Mouse (Mus musculus) liver, embryonic 11.5 days (tissue): ENCODE results near the gene Rab3a. TPM values are rescaled to one million over a fixed set of nuclear protein-coding genes. Genes with fewer than 3 reads are reported as not detected.

ENCODE experiments used
- ATAC-seq: fragments of 200-750 bp; cut with Nextera tagmentation; replicated peaks from 2 replicates; pipeline ENCODE4 v1.8.0; 2017; ENCODE audit warnings: moderate number of reproducible peaks, mild to moderate bottlenecking, moderate TSS enrichment, moderate library complexity; ENCODE audit not compliant: low FRiP score
- DNase-seq: peaks from one replicate; pipeline ENCODE4 v3.0.0-alpha.2; 2017; ENCODE audit warnings: low spot score
- H3K27ac ChIP-seq: fragments of 300-500 bp; sonication (generic); 2 replicates; pipeline ENCODE4 v1.5.1; 2014; ENCODE audit warnings: mild to moderate bottlenecking, low read depth, low read length, control low read depth
- H3K27me3 ChIP-seq: fragments of 300-500 bp; sonication (generic); replicated peaks from 2 replicates; pipeline ENCODE4 v1.6.1; 2014; ENCODE audit warnings: low read length, mixed read lengths; ENCODE audit not compliant: control insufficient read depth, insufficient read depth
- H3K36me3 ChIP-seq: fragments of 300-500 bp; sonication (generic); 2 replicates; pipeline ENCODE4 v1.6.1; 2014; ENCODE audit warnings: mild to moderate bottlenecking, low read length, moderate library complexity, mixed read lengths; ENCODE audit not compliant: control insufficient read depth, insufficient read depth
- H3K4me1 ChIP-seq: fragments of 300-500 bp; sonication (generic); replicated peaks from 2 replicates; pipeline ENCODE4 v1.6.1; 2014; ENCODE audit warnings: low read length, mixed read lengths; ENCODE audit not compliant: control insufficient read depth, insufficient read depth
- H3K4me2 ChIP-seq: fragments of 300-500 bp; sonication (generic); 2 replicates; pipeline ENCODE4 v1.6.1; 2014; ENCODE audit warnings: mild to moderate bottlenecking, control low read depth, moderate library complexity
- H3K4me3 ChIP-seq: fragments of 300-500 bp; sonication (generic); 2 replicates; pipeline ENCODE4 v1.5.1; 2014; ENCODE audit warnings: low read depth, low read length, control low read depth
- H3K9ac ChIP-seq: fragments of 300-500 bp; sonication (generic); 2 replicates; pipeline ENCODE4 v1.6.1; 2014; ENCODE audit warnings: low read depth, low read length, control low read depth
- H3K9me3 ChIP-seq: fragments of 300-500 bp; sonication (generic); 2 replicates; pipeline ENCODE4 v1.6.1; 2016; ENCODE audit warnings: low read length, inconsistent platforms, mixed read lengths; ENCODE audit not compliant: control insufficient read depth
- WGBS: fragments of 180-500 bp; shearing (Covaris S2); extraction: QIAGEN DNeasy Blood & Tissue Kit; methylation state at CpG from one replicate; pipeline ENCODE4 v1.1.7; 2014; 5-methylcytosine and 5-hydroxymethylcytosine counted together
- polyA plus RNA-seq: library from polyadenylated mRNA; unstranded; fragments of >200 nt; fragmentation: Nextera tagmentation; extraction: Ambion mirVana; gene quantifications from 2 replicates; pipeline ENCODE4 v1.2.1, GENCODE M21; 2014

Rab3a gene
- polyA plus RNA-seq, 1 experiment from 2014 or later, result 6.3 TPM

DNA sequence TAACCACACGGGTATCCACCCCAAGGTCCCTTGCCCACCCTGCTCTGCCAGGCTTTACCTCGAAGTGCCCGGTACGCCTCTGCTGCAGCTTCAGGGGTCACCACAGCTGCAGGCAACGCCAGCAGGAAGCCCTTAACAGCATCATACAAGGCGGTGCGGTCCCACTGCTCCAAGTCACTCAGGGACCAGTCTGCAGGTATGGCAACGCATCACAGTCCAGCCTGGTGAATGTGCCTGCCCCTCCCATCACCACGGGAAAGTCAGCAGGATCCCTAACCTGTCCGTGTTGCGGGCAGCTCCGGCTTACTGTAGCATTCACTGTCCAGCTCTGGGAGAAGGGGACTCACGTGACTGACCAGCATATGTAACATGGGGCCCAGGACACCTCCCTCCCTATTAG lies 17.6 kb downstream of the Rab3a start:
- DNase-seq, result no peak
- Histone ChIP-seq H3K4me1 (peaks cover 36% of the 10 kb centered on the region), H3K9ac (no peak overlapping the region), H3K4me3 (no peak overlapping the region), H3K4me2 (no peak overlapping the region), H3K9me3 (no peaks in the 10 kb centered on the region), H3K36me3 (peaks cover 34% of the 10 kb centered on the region), H3K27ac (no peak overlapping the region), H3K27me3 (no peaks in the 10 kb centered on the region)
- 89% methylated on average over 13 of the region's 13 CpGs for WGBS
- no peak for ATAC-seq

DNA sequence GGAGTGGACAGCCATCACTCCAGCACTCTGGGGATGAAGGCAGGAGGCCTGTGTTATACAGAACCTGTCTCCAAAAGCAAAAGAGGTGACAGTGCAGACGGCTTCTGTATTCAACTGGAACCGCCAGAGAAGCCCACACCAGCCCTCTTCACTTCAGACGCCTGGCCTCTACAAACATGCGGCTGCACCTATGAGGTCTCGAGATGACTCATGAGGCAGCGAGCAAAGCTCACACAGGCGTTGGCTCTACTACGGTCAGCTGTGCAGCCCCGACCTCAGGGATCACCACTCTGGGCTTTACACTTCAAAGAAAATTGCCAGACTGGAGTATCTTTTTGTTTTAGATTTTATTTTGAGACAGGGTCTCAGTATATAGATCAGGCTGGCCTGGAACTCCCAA lies 18.4 kb downstream of the Rab3a start:
- Histone ChIP-seq H3K4me3 (no peak overlapping the region), H3K9ac (no peak overlapping the region), H3K9me3 (no peaks in the 10 kb centered on the region), H3K4me2 (no peak overlapping the region), H3K4me1 (peaks cover 34% of the 10 kb centered on the region), H3K27ac (no peak overlapping the region), H3K27me3 (no peaks in the 10 kb centered on the region), H3K36me3 (peaks cover 34% of the 10 kb centered on the region)
- no peak for ATAC-seq
- WGBS, result 93% methylated on average over 9 of the region's 9 CpGs
- no peak for DNase-seq

DNA sequence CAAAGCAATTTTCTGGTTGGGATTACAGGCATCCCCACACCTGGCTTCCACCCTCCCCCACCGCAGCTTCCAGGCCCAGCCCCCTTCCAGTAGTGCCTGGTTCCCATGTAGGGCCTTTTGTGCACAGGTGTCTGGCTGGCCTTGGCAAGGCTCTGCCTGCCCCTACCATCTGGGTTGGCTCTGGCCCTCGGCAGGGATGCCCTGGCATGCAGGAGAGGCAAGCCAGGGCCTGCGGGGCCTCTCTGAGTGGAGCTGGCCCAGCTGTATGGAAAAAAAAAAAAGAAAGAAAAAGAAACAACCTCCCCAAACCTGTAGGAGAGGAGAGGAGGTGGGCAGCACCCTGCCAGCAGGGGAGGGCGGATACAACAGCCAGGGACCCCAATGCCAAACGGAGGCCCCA lies 18.9 kb downstream of the Rab3a start:
- peaks cover 33% of the 10 kb centered on the region for H3K36me3 ChIP-seq
- H3K4me3 ChIP-seq, result no peak overlapping the region
- H3K4me2 ChIP-seq, result no peak overlapping the region
- WGBS, result 87% methylated on average over 5 of the region's 5 CpGs
- ATAC-seq, result no peak
- H3K9ac ChIP-seq, result no peak overlapping the region
- H3K9me3 ChIP-seq, result no peaks in the 10 kb centered on the region
- no peaks in the 10 kb centered on the region for H3K27me3 ChIP-seq
- DNase-seq, result no peak
- H3K4me1 ChIP-seq, result peaks cover 37% of the 10 kb centered on the region
- no peak overlapping the region for H3K27ac ChIP-seq

DNA sequence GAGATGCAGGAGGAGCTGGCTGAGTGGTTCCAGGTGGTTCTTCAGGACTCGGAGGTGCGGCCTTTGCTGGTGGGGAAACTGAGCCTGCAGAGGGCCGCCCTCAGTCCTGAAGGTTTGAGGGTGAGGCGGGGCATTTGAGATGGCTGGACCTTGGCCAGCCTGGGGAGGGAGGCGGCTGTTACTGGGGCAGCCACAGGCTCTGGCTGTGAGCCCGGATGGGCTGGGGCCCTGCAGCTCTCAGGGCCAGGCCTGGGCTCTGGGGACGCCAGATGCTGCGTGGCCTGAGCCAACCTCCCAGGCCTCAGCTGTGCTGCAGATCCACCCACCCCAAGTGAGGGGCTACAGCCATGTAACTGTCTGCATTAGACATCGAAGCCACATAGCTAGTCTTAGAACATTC lies 19.4 kb downstream of the Rab3a start:
- Histone ChIP-seq H3K4me3 (no peak overlapping the region), H3K9me3 (no peaks in the 10 kb centered on the region), H3K4me1 (peaks cover 35% of the 10 kb centered on the region), H3K27me3 (no peaks in the 10 kb centered on the region), H3K4me2 (no peak overlapping the region), H3K36me3 (peaks cover 32% of the 10 kb centered on the region), H3K9ac (0 out of 2 replicates have a peak overlapping the region, but pooled peaks have one; percentile 8), H3K27ac (no peak overlapping the region)
- no peak for DNase-seq
- WGBS, result 83% methylated on average over 9 of the region's 9 CpGs
- no peak for ATAC-seq

DNA sequence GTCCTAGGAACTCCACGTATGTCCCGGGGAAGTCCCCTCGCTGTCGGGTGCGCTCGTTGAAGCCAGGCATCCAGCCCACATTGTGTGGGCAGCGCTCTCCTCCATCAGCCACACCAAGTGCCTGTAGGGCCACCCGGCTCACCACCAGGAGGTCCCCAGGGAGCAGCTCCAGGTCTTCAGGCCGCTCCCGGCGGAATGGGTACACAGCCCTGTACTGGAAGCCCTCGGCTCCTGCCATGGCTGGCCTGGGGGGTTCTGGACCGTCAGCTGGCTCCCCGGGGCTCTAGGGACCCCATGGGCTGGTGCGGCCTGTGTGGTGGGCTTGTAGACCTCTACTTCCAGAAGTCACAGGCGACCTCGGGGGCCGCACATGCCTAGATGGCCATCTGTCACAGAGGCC lies 20.3 kb downstream of the Rab3a start:
- Histone ChIP-seq H3K4me2 (peak overlapping the region; percentile 99), H3K27me3 (no peaks in the 10 kb centered on the region), H3K9ac (peak overlapping the region; percentile 99; the same call in 1 of the 2 replicates), H3K4me1 (peaks cover 29% of the 10 kb centered on the region), H3K4me3 (no peak overlapping the region), H3K36me3 (peaks cover 34% of the 10 kb centered on the region), H3K27ac (no peak overlapping the region), H3K9me3 (no peaks in the 10 kb centered on the region)
- no peak for ATAC-seq
- WGBS, result 94% methylated on average over 18 of the region's 18 CpGs
- DNase-seq, result no peak

DNA sequence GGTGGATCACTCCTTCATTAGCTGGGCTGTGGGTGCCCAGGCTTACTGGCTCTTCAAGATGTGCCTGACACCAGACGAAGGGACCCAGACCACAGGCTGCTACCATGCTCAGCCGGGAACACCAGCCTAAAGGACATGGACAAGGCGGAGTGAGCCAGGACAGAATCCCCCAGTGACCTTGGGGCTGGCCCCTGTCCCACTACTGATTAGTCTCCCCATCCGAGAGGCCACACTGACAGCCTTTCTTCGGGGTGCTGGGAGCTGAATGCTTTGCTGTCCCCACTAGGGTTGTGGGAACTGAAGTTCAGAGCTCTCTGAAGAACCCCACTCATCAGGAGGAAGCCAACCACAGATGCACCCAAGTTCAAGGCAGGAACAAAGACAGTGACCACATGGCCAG lies 20.7 kb downstream of the Rab3a start:
- Histone ChIP-seq H3K27ac (no peak overlapping the region), H3K4me3 (peak overlapping the region; percentile 90), H3K27me3 (no peaks in the 10 kb centered on the region), H3K36me3 (peaks cover 36% of the 10 kb centered on the region), H3K9me3 (no peaks in the 10 kb centered on the region), H3K4me2 (peak overlapping the region; percentile 99), H3K9ac (peak overlapping the region; percentile 99), H3K4me1 (peaks cover 26% of the 10 kb centered on the region)
- DNase-seq (no peak), ATAC-seq (no peak)
- WGBS, result 91% methylated on average over 5 of the region's 5 CpGs

DNA sequence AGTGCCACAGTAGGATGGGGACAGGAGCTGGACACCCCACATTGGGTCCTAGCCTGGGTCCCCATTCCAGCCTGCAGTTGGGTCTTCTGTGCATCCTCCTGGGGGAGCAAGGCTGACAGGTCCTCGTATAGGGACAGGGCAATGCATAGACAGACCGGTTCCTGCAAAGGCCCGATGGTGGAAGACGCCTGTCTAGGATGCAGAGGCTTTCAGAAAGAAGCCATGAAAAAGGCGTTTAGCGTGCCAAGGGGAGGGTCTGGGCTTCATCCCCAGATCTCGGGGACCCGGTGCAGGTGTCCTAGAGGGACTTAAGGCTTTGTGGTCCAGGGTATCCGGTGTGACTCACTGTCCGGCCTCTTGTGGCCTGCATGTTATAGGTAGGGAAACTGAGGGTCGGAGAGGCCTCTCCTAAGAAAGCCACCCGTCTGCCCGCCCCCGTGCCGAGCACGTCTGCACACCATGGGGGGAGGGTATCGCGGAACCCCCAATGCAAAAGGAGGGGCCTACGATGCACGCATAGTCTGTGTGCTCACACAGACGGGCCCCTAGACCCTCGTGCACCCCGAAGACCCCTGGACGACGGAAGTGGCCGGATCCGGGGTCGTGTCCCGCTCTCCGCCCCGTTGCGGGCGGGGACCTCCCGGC lies 21.5 kb downstream of the Rab3a start:
- Histone ChIP-seq H3K9ac (peak overlapping the region; percentile 99), H3K4me1 (peaks cover 23% of the 10 kb centered on the region), H3K9me3 (no peaks in the 10 kb centered on the region), H3K4me2 (peak overlapping the region; percentile 99), H3K27ac (peak overlapping the region; percentile 99), H3K4me3 (peak overlapping the region; percentile 90), H3K36me3 (peaks cover 41% of the 10 kb centered on the region), H3K27me3 (no peaks in the 10 kb centered on the region)
- ATAC-seq, result peak; percentile 2; the same call in 1 of the 2 replicates
- 5% methylated on average over 33 of the region's 34 CpGs for WGBS
- DNase-seq, result peak; percentile 61

DNA sequence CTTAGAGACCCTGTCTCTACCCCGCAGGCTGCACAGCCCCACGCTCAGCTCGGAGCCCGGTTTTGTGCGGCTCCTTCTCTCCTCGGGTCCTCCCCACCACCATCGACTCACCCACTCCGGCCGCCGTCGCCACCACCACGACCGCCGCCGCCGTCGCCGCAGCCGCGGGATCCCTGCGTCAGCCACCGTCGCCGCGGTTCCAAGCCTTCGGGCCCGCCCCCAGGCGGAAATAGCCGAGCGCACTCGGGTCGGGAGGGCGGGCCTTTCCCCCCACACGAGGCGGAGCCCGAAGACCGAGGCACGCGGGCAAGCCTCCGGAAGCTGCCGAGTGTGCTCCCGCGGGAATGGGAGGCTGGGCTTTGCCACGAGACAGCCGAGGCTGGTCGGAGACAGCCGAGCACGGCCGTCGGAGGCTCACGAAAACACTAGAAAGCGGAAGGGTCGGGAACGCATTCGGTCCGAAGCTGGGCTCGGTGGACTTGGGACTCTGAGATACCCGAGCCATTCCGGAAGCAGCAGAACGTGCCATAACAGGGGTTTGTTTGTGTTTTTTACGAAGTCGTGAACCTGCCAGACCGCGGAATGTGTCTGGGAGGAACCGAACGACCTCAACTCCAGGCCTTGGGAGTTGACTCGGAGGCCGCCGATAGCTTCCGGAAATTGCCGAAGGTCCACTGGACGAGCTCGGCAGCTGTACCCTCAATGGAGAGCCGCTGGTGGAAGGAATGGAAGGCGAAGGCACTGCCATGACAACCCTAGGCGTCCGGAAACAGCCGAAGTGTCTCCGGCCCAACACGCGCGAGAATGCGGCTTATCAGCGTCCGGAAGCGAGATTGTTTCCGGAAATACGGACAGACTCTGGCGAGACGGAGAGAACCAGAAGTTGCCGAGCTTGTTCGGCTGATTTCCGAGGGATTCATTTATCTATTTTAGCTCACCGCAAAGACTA lies 22.3 kb downstream of the Rab3a start, which contains the start of gene Pik3r2:
Gene Pik3r2 (minus strand): TSS at position 218 of the 949 bp plus-strand sequence.
- Histone ChIP-seq H3K9ac (peak within 1 kb of the TSS; percentile 99), H3K4me3 (peak within 1 kb of the TSS; percentile 90), H3K27ac (peak within 1 kb of the TSS; percentile 99), H3K4me1 (peaks cover 23% of the 10 kb centered on the region), H3K4me2 (peak within 1 kb of the TSS; percentile 99), H3K36me3 (peaks cover 41% of the 10 kb centered on the region), H3K9me3 (no peaks in the 10 kb centered on the region), H3K27me3 (no peaks in the 10 kb centered on the region)
- ATAC-seq, result peak; percentile 88
- whole genome bisulfite sequencing, result under 1% methylated on average over 94 of the region's 94 CpGs
- DNase-seq, result peak; percentile 95
